Mouse (Mus musculus): ENCODE measurements around the gene Slc22a22. TPM values are rescaled to one million over a fixed set of nuclear protein-coding genes. Genes with fewer than 3 reads are reported as not detected.

Gene Slc22a22
- polyA plus RNA-seq, 1 experiment, result 0.07 TPM

DNA sequence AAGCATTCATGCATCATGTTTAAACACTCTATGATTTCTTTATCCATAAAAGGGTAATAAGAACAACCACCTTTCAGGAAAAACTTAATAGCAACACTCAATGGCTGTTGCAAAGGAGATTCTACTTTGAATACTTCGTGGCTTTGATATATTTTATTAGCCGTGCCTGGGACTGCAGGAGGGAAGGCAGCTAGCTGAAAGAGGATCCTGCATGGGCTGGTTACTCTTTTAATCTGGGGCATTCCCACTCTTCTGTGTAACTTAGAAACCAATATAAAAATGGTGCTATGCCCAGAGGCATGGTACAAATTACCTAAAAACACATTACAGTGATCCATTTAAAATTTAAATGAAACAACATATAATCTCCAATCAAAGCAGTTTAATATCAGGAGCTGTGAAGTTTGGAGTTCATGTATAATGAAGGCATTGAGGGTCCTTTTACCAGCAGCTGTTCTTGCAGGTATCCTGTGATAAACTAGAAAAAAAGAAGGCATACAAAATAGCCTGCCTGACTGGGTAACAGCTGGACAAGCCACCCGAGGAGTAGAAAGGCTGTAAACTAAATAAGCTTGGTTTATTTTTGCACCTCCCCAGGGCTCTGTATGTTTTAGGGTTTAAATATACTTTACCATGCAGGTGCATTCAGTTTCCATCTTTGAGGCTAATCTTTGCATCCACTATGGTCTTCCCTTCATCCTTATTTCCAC lies 78.8 kb downstream of the Slc22a22 start:
- TF ChIP-seq CTCF (IDR thresholded peaks at IDR 0.05; ENCODE audit: insufficient read depth, low read length), result no peak
- no peak for TF ChIP-seq POLR2A (IDR thresholded peaks at IDR 0.05; ENCODE audit: borderline replicate concordance, extremely low read depth, low read depth, low read length)
- 63% methylated on average over 3 of the region's 3 CpGs for WGBS
- no peak for DNase-seq
- no peak overlapping the region for H3K4me3 ChIP-seq (replicated peaks; ENCODE audit: extremely low read depth, low read depth, low read length)
- H3K4me1 ChIP-seq (ENCODE audit: control insufficient read depth, insufficient read depth, low read length), result no peaks in the 10 kb centered on the region

GRCm38 (mm10) chr15:57394053-57394452 lies 83.4 kb downstream of the Slc22a22 start:
- Histone ChIP-seq H3K4me1 (ENCODE audit: control insufficient read depth, insufficient read depth, low read length) (no peaks in the 10 kb centered on the region), H3K4me3 (replicated peaks; ENCODE audit: extremely low read depth, low read depth, low read length) (no peak overlapping the region)
- 56% methylated on average over 4 of the region's 4 CpGs for WGBS
- no peak for TF ChIP-seq POLR2A (IDR thresholded peaks at IDR 0.05; ENCODE audit: borderline replicate concordance, extremely low read depth, low read depth, low read length)
- TF ChIP-seq CTCF (IDR thresholded peaks at IDR 0.05; ENCODE audit: insufficient read depth, low read length), result no peak
- DNase-seq, result no peak

DNA sequence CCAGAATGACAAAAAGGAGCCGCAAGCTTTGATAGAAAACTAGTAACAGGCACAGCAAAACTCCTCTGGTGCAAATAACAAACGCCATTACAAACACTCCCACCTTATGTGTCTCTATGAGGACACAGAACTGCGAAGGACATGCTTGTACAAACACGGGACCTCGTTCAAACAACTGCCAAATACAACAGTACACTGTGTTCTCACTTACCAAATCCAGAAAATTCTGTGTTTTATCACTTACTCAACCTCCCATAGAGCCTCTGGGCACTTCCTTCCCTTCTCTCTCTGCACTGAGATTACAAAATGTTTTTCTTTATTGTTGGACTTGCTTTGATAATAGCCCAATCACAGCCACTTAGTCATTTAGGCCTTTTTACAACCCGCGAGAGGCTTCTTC lies 97.0 kb downstream of the Slc22a22 start:
- 67% methylated on average over 7 of the region's 7 CpGs for WGBS
- DNase-seq, result no peak
- TF ChIP-seq POLR2A (IDR thresholded peaks at IDR 0.05; ENCODE audit: borderline replicate concordance, extremely low read depth, low read depth, low read length), result no peak
- TF ChIP-seq CTCF (IDR thresholded peaks at IDR 0.05; ENCODE audit: insufficient read depth, low read length), result no peak
- H3K4me1 ChIP-seq (ENCODE audit: control insufficient read depth, insufficient read depth, low read length), result no peaks in the 10 kb centered on the region
- H3K4me3 ChIP-seq (replicated peaks; ENCODE audit: extremely low read depth, low read depth, low read length), result no peak overlapping the region

DNA sequence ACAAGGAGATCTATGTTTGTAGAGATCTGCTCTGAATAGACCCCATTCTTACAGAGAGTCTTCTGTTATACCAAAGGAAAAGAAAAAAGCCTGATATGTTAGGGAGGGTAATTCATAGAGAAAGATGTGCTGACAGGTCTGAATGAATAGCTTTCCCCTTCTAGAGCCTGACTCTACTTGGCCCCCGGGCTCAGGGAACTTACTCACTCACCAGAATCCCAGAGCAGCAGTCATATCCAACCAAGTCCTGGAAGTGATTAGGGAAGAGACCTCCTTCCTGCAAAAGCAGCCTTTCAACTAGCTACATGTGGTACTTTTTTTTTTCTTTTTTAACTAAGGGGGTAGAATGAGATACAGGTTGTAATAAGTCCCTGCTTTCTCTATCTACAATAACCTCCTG lies 111.0 kb downstream of the Slc22a22 start:
- WGBS, result 67% methylated on average over 1 of the region's 1 CpGs
- Histone ChIP-seq H3K4me1 (ENCODE audit: control insufficient read depth, insufficient read depth, low read length) (no peaks in the 10 kb centered on the region), H3K4me3 (replicated peaks; ENCODE audit: extremely low read depth, low read depth, low read length) (no peak overlapping the region)
- TF ChIP-seq POLR2A (IDR thresholded peaks at IDR 0.05; ENCODE audit: borderline replicate concordance, extremely low read depth, low read depth, low read length), result no peak
- TF ChIP-seq CTCF (IDR thresholded peaks at IDR 0.05; ENCODE audit: insufficient read depth, low read length), result no peak
- no peak for DNase-seq

- TF ChIP-seq CTCF (IDR thresholded peaks at IDR 0.05; ENCODE audit: insufficient read depth, low read length) (no peak), POLR2A (IDR thresholded peaks at IDR 0.05; ENCODE audit: borderline replicate concordance, extremely low read depth, low read depth, low read length) (no peak)
- H3K4me1 ChIP-seq (ENCODE audit: control insufficient read depth, insufficient read depth, low read length), result no peaks in the 10 kb centered on the region
- no peak for DNase-seq
- H3K4me3 ChIP-seq (replicated peaks; ENCODE audit: extremely low read depth, low read depth, low read length), result no peak overlapping the region
- WGBS, result 60% methylated on average over 4 of the region's 4 CpGs
Observed at GRCm38 (mm10) chr15:57355278-57355677, 122.1 kb downstream of the Slc22a22 start.

GRCm38 (mm10) chr15:57340499-57340898 lies 136.9 kb downstream of the Slc22a22 start:
- TF ChIP-seq CTCF (IDR thresholded peaks at IDR 0.05; ENCODE audit: insufficient read depth, low read length) (no peak), POLR2A (IDR thresholded peaks at IDR 0.05; ENCODE audit: borderline replicate concordance, extremely low read depth, low read depth, low read length) (no peak)
- Histone ChIP-seq H3K4me3 (replicated peaks; ENCODE audit: extremely low read depth, low read depth, low read length) (no peak overlapping the region), H3K4me1 (ENCODE audit: control insufficient read depth, insufficient read depth, low read length) (no peaks in the 10 kb centered on the region)
- no peak for DNase-seq
- 31% methylated on average over 3 of the region's 3 CpGs for WGBS

DNA sequence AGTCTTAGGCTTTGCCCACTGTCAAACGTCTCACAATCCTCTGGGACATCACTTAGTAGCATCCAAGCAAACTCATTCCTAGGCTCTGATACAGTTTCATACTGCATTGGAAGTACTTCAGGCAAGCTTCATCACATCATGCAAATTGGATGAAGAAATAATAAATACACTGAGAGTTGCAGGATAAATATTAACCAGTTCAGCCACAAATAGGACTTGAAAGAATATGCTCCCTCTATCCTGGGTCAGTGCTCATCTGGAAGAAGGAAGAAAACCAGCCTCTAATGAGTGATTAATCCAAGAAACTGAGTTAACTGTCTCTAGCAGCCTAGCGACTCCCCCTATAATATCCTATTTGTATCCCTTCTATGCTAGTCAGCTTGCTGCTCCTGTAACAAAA lies 146.1 kb downstream of the Slc22a22 start:
- Histone ChIP-seq H3K4me3 (replicated peaks; ENCODE audit: extremely low read depth, low read depth, low read length) (no peak overlapping the region), H3K4me1 (ENCODE audit: control insufficient read depth, insufficient read depth, low read length) (no peaks in the 10 kb centered on the region)
- WGBS, result 74% methylated on average over 2 of the region's 2 CpGs
- TF ChIP-seq POLR2A (IDR thresholded peaks at IDR 0.05; ENCODE audit: borderline replicate concordance, extremely low read depth, low read depth, low read length) (no peak), CTCF (IDR thresholded peaks at IDR 0.05; ENCODE audit: insufficient read depth, low read length) (no peak)
- no peak for DNase-seq

GRCm38 (mm10) chr15:57318001-57318400 lies 159.4 kb downstream of the Slc22a22 start:
- DNase-seq, result no peak
- Histone ChIP-seq H3K4me1 (ENCODE audit: control insufficient read depth, insufficient read depth, low read length) (no peaks in the 10 kb centered on the region), H3K4me3 (replicated peaks; ENCODE audit: extremely low read depth, low read depth, low read length) (no peak overlapping the region)
- no peak for TF ChIP-seq POLR2A (IDR thresholded peaks at IDR 0.05; ENCODE audit: borderline replicate concordance, extremely low read depth, low read depth, low read length)
- TF ChIP-seq CTCF (IDR thresholded peaks at IDR 0.05; ENCODE audit: insufficient read depth, low read length), result no peak
- WGBS, result 67% methylated on average over 2 of the region's 2 CpGs

GRCm38 (mm10) chr15:57316486-57316885 lies 160.9 kb downstream of the Slc22a22 start:
- TF ChIP-seq POLR2A (IDR thresholded peaks at IDR 0.05; ENCODE audit: borderline replicate concordance, extremely low read depth, low read depth, low read length) (no peak), CTCF (IDR thresholded peaks at IDR 0.05; ENCODE audit: insufficient read depth, low read length) (no peak)

GRCm38 (mm10) chr15:57302710-57303109 lies 174.7 kb downstream of the Slc22a22 start:
- no peak for DNase-seq
- no peak for TF ChIP-seq CTCF (IDR thresholded peaks at IDR 0.05; ENCODE audit: insufficient read depth, low read length)
- TF ChIP-seq POLR2A (IDR thresholded peaks at IDR 0.05; ENCODE audit: borderline replicate concordance, extremely low read depth, low read depth, low read length), result no peak
- 72% methylated on average over 1 of the region's 1 CpGs for WGBS
- H3K4me3 ChIP-seq (replicated peaks; ENCODE audit: extremely low read depth, low read depth, low read length), result no peak overlapping the region
- H3K4me1 ChIP-seq (ENCODE audit: control insufficient read depth, insufficient read depth, low read length), result no peaks in the 10 kb centered on the region

More at GRCm38 (mm10) chr15:57316486-57316885, 160.9 kb downstream of the Slc22a22 start:
- Histone ChIP-seq H3K4me3 (replicated peaks; ENCODE audit: extremely low read depth, low read depth, low read length) (no peak overlapping the region), H3K4me1 (ENCODE audit: control insufficient read depth, insufficient read depth, low read length) (no peaks in the 10 kb centered on the region)
- DNase-seq, result no peak
- WGBS, result 87% methylated on average over 2 of the region's 2 CpGs
